Mouse (Mus musculus): ENCODE measurements around the gene C4b.
"Not testable (repeated sequence)": the region's sequence is repeated elsewhere in the genome, so short reads cannot be mapped to it uniquely, and the experiment has no call there.

GRCm38 (mm10) chr17:34715451-34715850 is 28.2 kb downstream of the C4b start:
- TF ChIP-seq CTCF (IDR thresholded peaks at IDR 0.05); POLR2A (IDR thresholded peaks at IDR 0.05; ENCODE audit: insufficient read depth, low read depth, low read length): not testable (repeated sequence)
